ENCODE assay signal across 15 mouse cellular contexts in the genomic region with DNA sequence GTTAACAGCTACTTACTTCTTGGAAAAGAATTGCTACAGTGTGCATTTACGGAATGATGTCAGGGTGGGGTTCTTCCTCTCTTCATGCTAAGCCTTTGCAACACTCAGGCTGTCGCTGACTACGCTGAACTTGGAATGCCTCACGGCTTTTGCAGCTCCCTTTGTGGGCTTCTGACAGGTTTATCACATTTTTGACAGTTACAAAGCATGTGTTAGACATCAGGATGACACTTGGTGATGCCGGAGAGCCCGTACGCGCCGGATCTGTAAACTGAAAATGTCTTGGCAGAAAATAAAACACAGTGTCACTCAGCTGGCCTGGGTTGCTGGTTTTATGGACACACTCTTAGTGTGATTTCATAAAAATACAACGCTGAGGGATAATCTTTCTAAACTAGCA. TPM values are rescaled to one million over a fixed set of nuclear protein-coding genes. Genes with fewer than 3 reads are reported as not detected.
DNase-seq lines count a peak whose midpoint lies in the region; ATAC-seq lines count a peak whose summit lies in the region.
"Had no signal": no experiment of that assay in that cellular context is flagged by ENCODE, and none has a peak within 500 bp of the region (broad histone marks: within the 10 kb centered on the region; RNA-seq: fewer than 3 reads in every experiment).

No protein-coding gene starts in this region.

- 57% methylated on average over 10 of the region's 10 CpGs for WGBS in forebrain, embryonic 14.5 days
- WGBS in forebrain, embryonic 10.5 days, result 92% methylated on average over 10 of the region's 10 CpGs

- ATAC-seq in forebrain, embryonic 14.5 days, result peak; percentile 79
- ATAC-seq: midbrain, embryonic 13.5 days had no signal

- no peak overlapping the region for H3K27ac ChIP-seq in forebrain, embryonic 14.5 days (ENCODE audit: low read depth, low read length)
- H3K27ac ChIP-seq in forebrain, embryonic 10.5 days, result no peak overlapping the region
- H3K27ac ChIP-seq: limb, embryonic 12.5 days; neural tube, embryonic 13.5 days had no signal

- H3K4me1 ChIP-seq in forebrain, embryonic 14.5 days (ENCODE audit: control insufficient read depth, insufficient read depth, low read length), result peaks cover 6% of the 10 kb centered on the region; the same call in 1 of the 2 replicates
- H3K4me1 ChIP-seq in forebrain, embryonic 10.5 days, result no peaks in the 10 kb centered on the region
- H3K4me1 ChIP-seq: neural tube, embryonic 13.5 days had no signal

- no peaks in the 10 kb centered on the region for H3K36me3 ChIP-seq in forebrain, embryonic 14.5 days (ENCODE audit: control insufficient read depth, insufficient read depth, low read length)
- no peaks in the 10 kb centered on the region for H3K36me3 ChIP-seq in forebrain, embryonic 10.5 days (replicated peaks)
- H3K36me3 ChIP-seq: limb, embryonic 12.5 days; midbrain, embryonic 13.5 days; neural tube, embryonic 13.5 days had no signal

- H3K9ac ChIP-seq in forebrain, embryonic 14.5 days (ENCODE audit: low read length), result no peak overlapping the region
- H3K9ac ChIP-seq: limb, embryonic 12.5 days; midbrain, embryonic 13.5 days; neural tube, embryonic 13.5 days had no signal

- no peak overlapping the region for H3K4me2 ChIP-seq in forebrain, embryonic 14.5 days (ENCODE audit: low read length)
- H3K4me2 ChIP-seq: limb, embryonic 12.5 days; midbrain, embryonic 13.5 days; neural tube, embryonic 13.5 days had no signal

- H3K4me3 ChIP-seq in forebrain, embryonic 14.5 days (ENCODE audit: low read depth, low read length), result no peak overlapping the region
- H3K4me3 ChIP-seq in forebrain, embryonic 10.5 days, result no peak overlapping the region
- H3K4me3 ChIP-seq: limb, embryonic 12.5 days; midbrain, embryonic 13.5 days; neural tube, embryonic 13.5 days had no signal

- no peaks in the 10 kb centered on the region for H3K9me3 ChIP-seq in forebrain, embryonic 14.5 days (replicated peaks; ENCODE audit: control insufficient read depth, low read length)
- no peaks in the 10 kb centered on the region for H3K9me3 ChIP-seq in forebrain, embryonic 10.5 days
- H3K9me3 ChIP-seq: limb, embryonic 12.5 days; midbrain, embryonic 13.5 days; neural tube, embryonic 13.5 days had no signal

- H3K27me3 ChIP-seq in forebrain, embryonic 14.5 days (replicated peaks; ENCODE audit: control insufficient read depth, insufficient read depth, low read length), result no peaks in the 10 kb centered on the region
- no peaks in the 10 kb centered on the region for H3K27me3 ChIP-seq in forebrain, embryonic 10.5 days (ENCODE audit: poor library complexity, severe bottlenecking)
- H3K27me3 ChIP-seq: limb, embryonic 12.5 days; midbrain, embryonic 13.5 days; neural tube, embryonic 13.5 days had no signal

- DNase-seq in forebrain, embryonic 14.5 days (ENCODE audit: low spot score), result peak; percentile 76
- no peak for DNase-seq in forebrain, embryonic 10.5 days (ENCODE audit: extremely low spot score, low spot score)
- peak; percentile 51 to 65 for DNase-seq in kidney, postnatal 4 days
- DNase-seq in kidney, adult 9 months, result no peak
- peak; percentile 52 for DNase-seq in urinary bladder, postnatal 14 days (ENCODE audit: low spot score)
- no peak for DNase-seq in urinary bladder, postnatal 25 days (ENCODE audit: low spot score)
- DNase-seq in thymus, postnatal 25 days, result no peak
- DNase-seq in thymus, postnatal 10 days (ENCODE audit: low spot score in 2 of 2), result no peak
- DNase-seq: adrenal gland, adult 8-10 months; B cell, adult 2 months; cerebellum, adult 8-10 months; gastrocnemius, postnatal 14 days had no signal

RNA-seq across cellular contexts. Expression of a gene that starts 20.5 kb away (rescaled TPM):
- 2.6 and 3.7 TPM in 2 replicates for polyA plus RNA-seq in forebrain, embryonic 14.5 days (2014; fragmentation: Nextera tagmentation; extraction: Ambion mirVana)
- 2.5 and 2.9 TPM in 2 replicates for polyA plus RNA-seq in forebrain, embryonic 10.5 days (2016; fragmentation: Nextera tagmentation; extraction: Ambion mirVana)

Comparison
In these comparisons a context has a peak if more than half of its experiments do, and no peak if none do; other contexts are left out.
1. DNase-seq: peak in forebrain, embryonic 14.5 days (single experiment), kidney, postnatal 4 days (2 of 2) and urinary bladder, postnatal 14 days (single experiment); none in forebrain, embryonic 10.5 days (single experiment), kidney, adult 9 months (single experiment), urinary bladder, postnatal 25 days (single experiment), thymus, postnatal 25 days (single experiment) and thymus, postnatal 10 days (0 of 2).